Mouse (Mus musculus) kidney, adult 2 months (tissue): ENCODE measurements around the gene Cachd1.

Experiments used
- CTCF ChIP-seq: fragments of 200-500 bp; conservative IDR thresholded peaks from 2 replicates; pipeline ENCODE4 v1.5.1; 2011; ENCODE audit warnings: low read depth, mild to moderate bottlenecking, control low read depth, low read length, moderate library complexity, mixed read lengths; ENCODE audit not compliant: insufficient read depth, insufficient read length
- POLR2A ChIP-seq: fragments of 200-500 bp; IDR thresholded peaks from one replicate; pipeline ENCODE4 v1.6.1; 2011; ENCODE audit warnings: low read depth, low read length, control low read depth

DNA sequence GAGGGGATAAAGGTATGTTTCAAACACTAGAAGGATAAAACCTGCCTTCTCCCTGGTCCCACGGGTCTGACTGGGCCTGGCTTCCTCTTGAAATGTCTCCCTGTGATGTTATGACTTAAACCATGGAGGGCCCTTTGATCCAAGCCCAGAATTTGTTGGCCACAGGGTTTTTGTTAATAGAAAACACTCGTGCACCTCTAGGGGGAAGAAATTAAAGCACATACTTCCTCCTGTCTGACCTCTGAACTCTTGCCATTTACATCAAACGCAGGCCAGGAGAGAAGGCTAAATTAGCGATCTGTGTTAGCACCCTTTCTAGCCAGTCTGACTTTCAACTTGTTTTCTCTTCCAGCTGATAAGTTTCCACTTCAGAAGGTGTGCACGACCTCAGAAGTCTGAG lies 19.0 kb downstream of the Cachd1 start:
- TF ChIP-seq POLR2A = no peak
- no peak for TF ChIP-seq CTCF
